Mouse (Mus musculus): ENCODE data around the gene Zfp595.

DNA sequence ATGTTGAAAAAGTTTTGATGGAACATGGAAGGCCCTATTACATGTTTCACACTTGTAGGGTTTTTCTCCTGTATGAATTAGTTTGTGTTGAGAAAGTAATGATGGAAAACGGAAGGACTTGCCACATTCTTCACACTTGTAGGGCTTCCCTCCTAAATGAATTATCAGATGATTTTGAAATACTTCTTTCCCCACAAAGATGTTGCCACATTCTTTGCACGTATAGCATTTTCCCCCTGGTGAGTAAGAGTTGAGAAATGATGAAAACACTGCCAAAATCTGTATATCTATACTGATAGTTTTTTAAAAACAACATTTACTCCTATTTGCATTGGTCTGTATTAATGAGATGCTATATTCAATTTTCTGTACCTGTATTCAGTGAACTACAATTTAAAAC, 11.1 kb upstream of the Zfp595 start:
- TF ChIP-seq POLR2A (IDR thresholded peaks at IDR 0.05; ENCODE audit: control insufficient read depth in 1 of 2, insufficient read depth in 1 of 2, low read depth in 1 of 2, low read length in 2 of 2, poor library complexity in 1 of 2) (no peak), ZC3H11A (IDR thresholded peaks at IDR 0.05; ENCODE audit: low read depth, low read length) (no peak), ZNF384 (IDR thresholded peaks at IDR 0.05; ENCODE audit: low read depth, low read length) (no peak), POLR2AphosphoS2 (IDR thresholded peaks at IDR 0.05; ENCODE audit: low read length) (no peak), CTCF (IDR thresholded peaks at IDR 0.05 in 2 of 3, conservative IDR thresholded peaks at IDR 0.05 in 1 of 3; ENCODE audit: control insufficient read depth in 1 of 3, insufficient read depth in 1 of 3, low read depth in 2 of 3, low read length in 3 of 3, poor library complexity in 1 of 3, severe bottlenecking in 1 of 3) (no peak), TAL1 (IDR thresholded peaks at IDR 0.05; ENCODE audit: low read length) (no peak), EP300 (IDR thresholded peaks at IDR 0.05; ENCODE audit: low read depth in 1 of 2, low read length in 2 of 2) (no peak), HCFC1 (IDR thresholded peaks at IDR 0.05; ENCODE audit: low read depth, low read length) (no peak), GATA1 (IDR thresholded peaks at IDR 0.05; ENCODE audit: low read depth, low read length) (no peak), GABPA (IDR thresholded peaks at IDR 0.05; ENCODE audit: low read depth, low read length) (no peak), ZMIZ1 (IDR thresholded peaks at IDR 0.05; ENCODE audit: low read depth, low read length) (no peak), POLR2AphosphoS5 (IDR thresholded peaks at IDR 0.05; ENCODE audit: borderline replicate concordance, low read depth, low read length) (no peak), MAFK (IDR thresholded peaks at IDR 0.05; ENCODE audit: borderline replicate concordance, low read depth, low read length) (no peak), MAX (IDR thresholded peaks at IDR 0.05; ENCODE audit: low read length) (no peak)
